Mouse (Mus musculus) Patski (cell line): ENCODE measurements around the gene 1700018F24Rik. TPM values are rescaled to one million over a fixed set of nuclear protein-coding genes. Genes with fewer than 3 reads are reported as not detected.
"Not testable (repeated sequence)": the region's sequence is repeated elsewhere in the genome, so short reads cannot be mapped to it uniquely, and the experiment has no call there.

Experiments used
- ATAC-seq: fragments of 100-300 bp; one replicate; pipeline ENCODE4 v1.8.0; 2021
- CTCF ChIA-PET: fragments of 350-600 bp; sonication (Branson Sonifier 250); formaldehyde crosslinking; loops from one replicate; lab custom pipeline; 2022; ENCODE audit warnings: inconsistent platforms; lab: Charles Lee
- POLR2A ChIA-PET: fragments of 350-600 bp; sonication (Branson Sonifier 250); formaldehyde crosslinking; loops from one replicate; lab custom pipeline; 2022; ENCODE audit warnings: antibody characterized with exemption, inconsistent platforms; lab: Charles Lee
- DNase-seq: peaks from one replicate; pipeline ENCODE4 v3.0.0-alpha.2; 2011; ENCODE audit warnings: low read depth, low spot score
- H3K27me3 ChIP-seq: fragments of 371-371 bp; one replicate; pipeline ENCODE4 v1.5.1; 2021
- CTCF ChIP-seq: fragments of 100-300 bp; IDR thresholded peaks from one replicate; pipeline ENCODE4 v1.5.1; 2021
- in situ Hi-C: fragments of 300-500 bp; cut with MboI; formaldehyde crosslinking; loops from 3 replicates; pipeline ENCODE4 v1.11.1; 2018; ENCODE audit warnings: low pct_unique_long_range_greater_than_20kb, mixed read lengths
- polyA plus RNA-seq: library from polyadenylated mRNA; unstranded; gene quantifications from one replicate; pipeline ENCODE4 v1.2.3, GENCODE M21; 2021

1700018F24Rik gene
- polyA plus RNA-seq, 1 experiment from 2014 or later = not detected

DNA sequence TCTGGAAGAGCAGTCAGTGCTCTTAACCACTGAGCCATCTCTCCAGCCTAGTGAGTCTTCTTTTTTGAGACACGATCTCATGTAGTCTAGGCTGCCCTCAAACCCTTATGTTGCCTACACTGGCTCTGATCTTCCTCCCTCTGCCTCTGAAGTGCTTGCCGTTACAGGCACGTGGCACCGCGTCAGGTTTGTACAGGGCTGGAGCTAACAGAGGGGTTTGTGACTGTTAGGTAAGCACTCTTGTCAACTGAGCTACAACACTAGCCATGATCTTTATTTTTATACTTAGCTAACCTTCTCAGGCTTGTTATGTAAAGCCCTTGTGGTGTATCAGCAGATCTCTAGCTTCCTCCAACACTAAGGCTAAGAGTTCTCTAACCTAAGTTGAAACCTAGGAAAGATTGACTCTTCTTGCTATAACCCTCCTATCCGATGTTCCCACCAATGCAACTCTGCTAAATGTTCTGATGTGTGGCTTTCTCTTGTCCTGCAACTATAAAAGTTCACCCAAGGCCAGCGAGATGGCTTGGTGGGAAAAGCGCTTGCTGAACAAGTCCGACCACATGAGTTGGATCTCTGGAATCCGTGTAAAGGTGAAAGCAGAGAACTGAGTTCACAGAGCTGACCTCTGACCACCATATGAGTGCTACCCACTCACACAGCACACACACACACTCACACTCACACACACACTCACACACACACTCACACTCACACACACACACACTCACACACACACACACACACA is 39.2 kb downstream of the 1700018F24Rik start:
- ATAC-seq (no peak), DNase-seq (no peak)
- ChIA-PET POLR2A (no interaction called here), CTCF (interaction anchor here (1.8 kb wide), 1 partner anchor 12 kb away, joined by 6 read pairs; no protein-coding TSS in a partner anchor)
- no peak for TF ChIP-seq CTCF
- in situ Hi-C loops = no loop called here
- H3K27me3 ChIP-seq = no peaks in the 10 kb centered on the region

GRCm38 (mm10) chr5:145083201-145083600 is 40.4 kb downstream of the 1700018F24Rik start:
- ATAC-seq, in situ Hi-C loops, CTCF ChIA-PET, DNase-seq, H3K27me3 ChIP-seq: not testable (repeated sequence)
- POLR2A ChIA-PET = interaction anchor here (0.6 to 1.9 kb wide), 7 partner anchors 9 to 44 kb away, joined by 3 to 9 read pairs (median 3); partner anchors contain the start of gene Arpc1b

- ChIA-PET POLR2A (interaction anchor here (0.6 to 1.9 kb wide), 9 partner anchors 8 to 44 kb away, joined by 3 to 9 read pairs (median 3); partner anchors contain the start of gene Arpc1b), CTCF (no interaction called here)
- no peaks in the 10 kb centered on the region for H3K27me3 ChIP-seq
- ATAC-seq = peak; percentile 95
- peak; percentile 68 for DNase-seq
- no peak for TF ChIP-seq CTCF
- in situ Hi-C loops = no loop called here
These were observed 41.1 kb downstream of the 1700018F24Rik start, which contains the start of the genes Arpc1a and Kpna7 for GRCm38 (mm10) chr5:145083632-145084451. Arpc1a (plus strand) TSS chr5:145083830. Kpna7 (minus strand) TSS chr5:145084030.

DNA sequence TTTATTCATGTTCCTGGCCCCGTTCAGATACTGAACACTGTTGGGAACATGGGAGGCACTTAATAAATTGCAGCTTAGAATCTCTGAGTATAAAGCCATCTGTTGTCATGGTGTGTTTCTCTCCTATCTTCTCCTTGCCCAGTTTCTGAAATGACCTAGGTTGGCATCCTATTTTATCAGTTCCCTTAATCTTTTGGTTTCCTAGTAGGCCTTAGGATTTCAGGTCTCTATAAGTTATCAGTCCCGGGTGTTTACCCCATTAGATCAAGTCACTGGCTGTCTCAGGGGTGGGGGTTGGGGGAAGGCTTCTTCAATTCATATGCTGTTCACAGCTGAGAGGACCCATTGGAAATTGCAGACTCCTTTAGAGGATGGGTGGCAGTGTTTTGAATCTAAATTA is 42.0 kb downstream of the 1700018F24Rik start:
- TF ChIP-seq CTCF = no peak
- no peak for ATAC-seq
- H3K27me3 ChIP-seq = no peaks in the 10 kb centered on the region
- ChIA-PET CTCF (no interaction called here), POLR2A (interaction anchor here (1.7 to 1.9 kb wide), 2 partner anchors 11 to 29 kb away, joined by 4 to 9 read pairs; partner anchors contain the start of gene Arpc1b)
- no peak for DNase-seq
- in situ Hi-C loops = no loop called here

DNA sequence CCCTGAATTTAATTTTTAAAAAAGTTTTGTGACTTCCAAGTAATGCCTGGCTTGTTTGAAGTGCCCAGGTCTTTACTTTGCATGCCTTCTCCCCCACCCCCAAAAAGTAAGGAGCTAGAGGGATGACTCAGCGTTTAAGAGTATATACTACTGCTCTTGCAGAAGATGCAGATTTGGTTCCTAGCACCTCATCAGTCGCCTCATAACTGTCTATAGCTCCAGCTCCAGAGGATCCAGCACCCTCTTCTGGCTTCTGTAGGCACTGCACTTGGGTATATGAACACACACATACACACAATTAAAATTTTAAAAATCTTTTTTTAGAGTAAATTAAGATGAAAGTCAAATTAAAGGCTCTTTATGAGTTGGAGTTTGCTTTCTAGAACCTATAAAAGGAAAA is 45.4 kb downstream of the 1700018F24Rik start:
- TF ChIP-seq CTCF = peak; percentile 46
- ATAC-seq (no peak), DNase-seq (no peak)
- ChIA-PET POLR2A (no interaction called here), CTCF (interaction anchor here (0.9 to 2.1 kb wide), 4 partner anchors 9 to 87 kb away, joined by 3 to 5 read pairs (median 4); no protein-coding TSS in a partner anchor)
- no peaks in the 10 kb centered on the region for H3K27me3 ChIP-seq
- in situ Hi-C loops = no loop called here

- TF ChIP-seq CTCF = no peak
- H3K27me3 ChIP-seq = no peaks in the 10 kb centered on the region
- POLR2A ChIA-PET = no interaction called here
- CTCF ChIA-PET = interaction anchor here (0.5 to 1.7 kb wide), 2 partner anchors 8 to 18 kb away, joined by 3 to 5 read pairs; no protein-coding TSS in a partner anchor
- in situ Hi-C loops = no loop called here
- DNase-seq (no peak), ATAC-seq (no peak)
These were observed 47.1 kb downstream of the 1700018F24Rik start for GRCm38 (mm10) chr5:145089878-145090277.

Other genes starting within 250 kb of the 1700018F24Rik start
- 50.0 TPM for gene Smurf1, start 77.1 kb upstream of the 1700018F24Rik start, polyA plus RNA-seq
- not detected for gene Gm4871, start 10.2 kb upstream of the 1700018F24Rik start, polyA plus RNA-seq
- gene Arpc1a, start 40.8 kb downstream of the 1700018F24Rik start, polyA plus RNA-seq = 164 TPM
- gene Kpna7, start 41.0 kb downstream of the 1700018F24Rik start, polyA plus RNA-seq = 0.21 TPM
- 707 TPM for gene Arpc1b, start 71.2 kb downstream of the 1700018F24Rik start, polyA plus RNA-seq
- gene Pdap1, start 97.2 kb downstream of the 1700018F24Rik start, polyA plus RNA-seq = 188 TPM
- 170 TPM for gene Bud31, start 97.4 kb downstream of the 1700018F24Rik start, polyA plus RNA-seq
- 16.9 TPM for gene Ptcd1, start 124.1 kb downstream of the 1700018F24Rik start, polyA plus RNA-seq
- 33.9 TPM for gene Cpsf4, start 124.2 kb downstream of the 1700018F24Rik start, polyA plus RNA-seq
- 581 TPM for gene Atp5j2, start 149.1 kb downstream of the 1700018F24Rik start, polyA plus RNA-seq
- 11.6 TPM for gene Zkscan14, start 158.9 kb downstream of the 1700018F24Rik start, polyA plus RNA-seq
- gene Zkscan5, start 161.6 kb downstream of the 1700018F24Rik start, polyA plus RNA-seq = 14.0 TPM
- gene Zfp655, start 188.7 kb downstream of the 1700018F24Rik start, polyA plus RNA-seq = 52.8 TPM
- 25.9 TPM for gene Zscan25, start 237.5 kb downstream of the 1700018F24Rik start, polyA plus RNA-seq